Mouse (Mus musculus) myocyte (in vitro differentiated cells): Measurements from ENCODE around the gene Ksr2. TPM values are rescaled to one million over a fixed set of nuclear protein-coding genes. Genes with fewer than 3 reads are reported as not detected.

Experiments
- H3K27me3 ChIP-seq: one replicate; pipeline ENCODE4 v1.6.1; 2011; ENCODE audit not compliant: control insufficient read depth, insufficient read depth, insufficient read length
- H3K36me3 ChIP-seq: one replicate; pipeline ENCODE4 v1.6.1; 2011; ENCODE audit not compliant: control insufficient read depth, insufficient read depth
- H3K4me2 ChIP-seq: one replicate; pipeline ENCODE4 v1.6.1; 2011; ENCODE audit warnings: low read depth, control low read depth
- H3K4me3 ChIP-seq: one replicate; pipeline ENCODE4 v1.5.1; 2011; ENCODE audit warnings: mild to moderate bottlenecking, control low read depth, moderate library complexity
- H3K79me2 ChIP-seq: one replicate; pipeline ENCODE4 v1.6.1; 2011; ENCODE audit not compliant: control insufficient read depth, insufficient read depth
- H3ac ChIP-seq: one replicate; pipeline ENCODE4 v1.6.1; 2011; ENCODE audit not compliant: control insufficient read depth, insufficient read length
- CEBPB ChIP-seq: IDR thresholded peaks from 2 replicates; pipeline ENCODE4 v1.6.1; 2011; ENCODE audit warnings: mild to moderate bottlenecking, moderate library complexity; ENCODE audit not compliant: poor library complexity, insufficient read depth, severe bottlenecking
- E2F4 ChIP-seq: IDR thresholded peaks from one replicate; pipeline ENCODE4 v1.6.1; 2011; ENCODE audit warnings: mild to moderate bottlenecking, control low read depth, moderate library complexity; ENCODE audit not compliant: insufficient read depth
- MAX ChIP-seq: IDR thresholded peaks from one replicate; pipeline ENCODE4 v1.6.1; 2011; ENCODE audit warnings: low read depth, mild to moderate bottlenecking, control low read depth
- MYOD1 ChIP-seq, 3 experiments: IDR thresholded peaks; one replicate each; pipeline ENCODE4 v1.6.1; 2011; ENCODE audit warnings: control low read depth in 2 of 3, low read depth in 2 of 3, mild to moderate bottlenecking in 2 of 3, moderate library complexity in 1 of 3; ENCODE audit not compliant: insufficient read length in 2 of 3, control insufficient read depth in 1 of 3
- MYOG ChIP-seq, 3 experiments: IDR thresholded peaks; one replicate each; pipeline ENCODE4 v1.6.1; 2011; ENCODE audit warnings: control low read depth in 2 of 3, low read depth in 2 of 3, mild to moderate bottlenecking in 2 of 3; ENCODE audit not compliant: insufficient read length in 2 of 3, control insufficient read depth in 1 of 3, insufficient read depth in 1 of 3
- POLR2A ChIP-seq: IDR thresholded peaks from one replicate; pipeline ENCODE4 v1.6.1; 2011; ENCODE audit warnings: low read depth, mild to moderate bottlenecking, control low read depth, moderate library complexity; ENCODE audit not compliant: insufficient read length
- POLR2AphosphoS2 ChIP-seq: IDR thresholded peaks from one replicate; pipeline ENCODE4 v1.6.1; 2011; ENCODE audit warnings: low read depth, control low read depth; ENCODE audit not compliant: insufficient read length
- REST ChIP-seq: IDR thresholded peaks from one replicate; pipeline ENCODE4 v1.6.1; 2011; ENCODE audit warnings: mild to moderate bottlenecking, control low read depth, moderate library complexity; ENCODE audit not compliant: insufficient read depth, insufficient read length
- SRF ChIP-seq: IDR thresholded peaks from one replicate; pipeline ENCODE4 v1.6.1; 2011; ENCODE audit warnings: low read depth; ENCODE audit not compliant: control insufficient read depth, insufficient read length
- TCF12 ChIP-seq: IDR thresholded peaks from one replicate; pipeline ENCODE4 v1.6.1; 2011; ENCODE audit warnings: mild to moderate bottlenecking, control low read depth; ENCODE audit not compliant: poor library complexity, insufficient read depth, severe bottlenecking
- TCF3 ChIP-seq: IDR thresholded peaks from one replicate; pipeline ENCODE4 v1.6.1; 2011; ENCODE audit warnings: low read depth, control low read depth; ENCODE audit not compliant: insufficient read length
- USF1 ChIP-seq: IDR thresholded peaks from one replicate; pipeline ENCODE4 v1.6.1; 2011; ENCODE audit warnings: low read depth, mild to moderate bottlenecking, control low read depth, moderate library complexity
- polyA plus RNA-seq: library from polyadenylated mRNA; unstranded; fragments of >200 nt; fragmentation: generic; extraction: Trizol; gene quantifications from one replicate; pipeline ENCODE4 v1.2.1, GENCODE M21; 2012; ENCODE audit warnings: missing spikeins

Gene Ksr2
- polyA plus RNA-seq, result 0.02 TPM

DNA sequence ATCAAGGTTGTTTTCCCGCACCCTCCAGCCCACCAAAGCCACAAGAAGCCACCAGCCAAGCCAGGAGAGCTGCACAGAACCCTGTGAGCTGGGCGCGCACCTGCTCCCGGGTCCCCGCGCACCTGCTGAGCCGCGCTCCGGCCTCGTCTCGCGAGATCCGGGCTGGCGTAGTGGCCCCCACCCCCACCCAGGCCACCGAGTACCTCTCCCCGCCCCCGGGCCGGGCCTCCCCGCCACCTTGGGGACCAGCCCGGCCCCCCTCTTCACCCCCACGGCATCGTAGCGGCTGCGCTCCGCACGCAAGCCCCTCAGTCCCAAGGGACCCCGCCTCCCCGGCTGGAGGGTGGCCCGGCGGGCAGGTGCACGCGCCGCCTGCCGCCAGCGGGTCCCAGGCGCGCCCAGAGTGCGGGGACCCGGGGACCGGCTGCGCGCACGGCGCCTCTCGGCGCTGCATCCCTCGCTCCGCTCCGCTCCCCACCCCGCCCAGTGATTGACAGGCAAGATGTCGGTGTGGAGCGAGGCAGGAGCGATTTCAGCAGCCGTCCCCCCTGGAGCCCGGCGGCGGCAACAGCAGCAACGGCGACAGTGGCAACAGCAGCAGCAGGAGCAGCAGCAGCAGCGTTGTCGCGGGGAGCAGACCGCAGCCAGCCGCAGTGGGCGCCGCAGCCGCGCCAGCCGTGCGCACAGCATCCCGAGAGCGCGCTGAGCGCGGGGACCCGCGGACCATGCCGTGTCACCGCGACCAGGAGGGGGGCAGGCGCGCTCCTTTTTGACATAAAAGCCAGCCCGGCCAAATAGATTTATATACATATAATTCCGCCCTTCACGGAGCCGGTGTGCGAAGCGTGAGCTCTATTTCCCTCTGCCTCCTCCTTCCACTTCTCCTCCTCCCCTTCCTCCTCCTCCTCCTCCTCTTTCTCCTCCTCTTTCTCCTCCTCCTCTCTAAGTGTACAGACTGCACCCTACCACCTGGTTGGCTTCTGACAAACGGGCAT lies at the start of gene Ksr2:
Ksr2 (plus strand) TSS at position 494 of the 995 bp plus-strand sequence.
- H3ac ChIP-seq, result no peak within 1 kb of the TSS
- H3K4me2 ChIP-seq, result no peak within 1 kb of the TSS
- peaks cover 68% of the 10 kb centered on the region for H3K27me3 ChIP-seq
- no peaks in the 10 kb centered on the region for H3K36me3 ChIP-seq
- no peaks in the 10 kb centered on the region for H3K79me2 ChIP-seq
- TF ChIP-seq E2F4, result no peak
- no peak for TF ChIP-seq MYOG (IDR thresholded peaks at IDR 0.05; ENCODE audit: control insufficient read depth in 1 of 3, insufficient read depth in 1 of 3, insufficient read length in 2 of 3, low read depth in 2 of 3)
- TF ChIP-seq POLR2A, result no peak
- TF ChIP-seq MYOD1 (IDR thresholded peaks at IDR 0.05; ENCODE audit: control insufficient read depth in 1 of 3, insufficient read length in 2 of 3, low read depth in 2 of 3), result no peak
- TF ChIP-seq TCF3, result no peak
- no peak for TF ChIP-seq CEBPB
- TF ChIP-seq POLR2AphosphoS2, result no peak
- TF ChIP-seq SRF, result no peak
- no peak for TF ChIP-seq TCF12
- TF ChIP-seq MAX, result no peak
- no peak for TF ChIP-seq REST
- TF ChIP-seq USF1, result no peak
- H3K4me3 ChIP-seq, result no peak within 1 kb of the TSS

GRCm38 (mm10) chr5:117364821-117365220 lies 49.0 kb upstream of the Ksr2 start:
- TF ChIP-seq SRF, result no peak
- no peak for TF ChIP-seq REST
- no peak for TF ChIP-seq POLR2AphosphoS2
- Histone ChIP-seq H3K4me2 (no peak overlapping the region), H3K36me3 (peaks cover 39% of the 10 kb centered on the region), H3ac (no peak overlapping the region), H3K27me3 (no peaks in the 10 kb centered on the region), H3K4me3 (no peak overlapping the region), H3K79me2 (peaks cover 81% of the 10 kb centered on the region)

GRCm38 (mm10) chr5:117365904-117366561 lies 47.8 kb upstream of the Ksr2 start:
- TF ChIP-seq E2F4 (no peak), REST (no peak), POLR2A (no peak), MYOG (IDR thresholded peaks at IDR 0.05; ENCODE audit: control insufficient read depth in 1 of 3, insufficient read depth in 1 of 3, insufficient read length in 2 of 3, low read depth in 2 of 3) (no peak), MYOD1 (IDR thresholded peaks at IDR 0.05; ENCODE audit: control insufficient read depth in 1 of 3, insufficient read length in 2 of 3, low read depth in 2 of 3) (no peak), TCF12 (no peak), USF1 (no peak), SRF (no peak), TCF3 (no peak)
- Histone ChIP-seq H3K27me3 (no peaks in the 10 kb centered on the region), H3K4me2 (no peak overlapping the region), H3K79me2 (peaks cover 75% of the 10 kb centered on the region), H3K36me3 (peaks cover 42% of the 10 kb centered on the region), H3ac (no peak overlapping the region), H3K4me3 (no peak overlapping the region)

GRCm38 (mm10) chr5:117367206-117367605 lies 46.6 kb upstream of the Ksr2 start:
- Histone ChIP-seq H3ac (no peak overlapping the region), H3K79me2 (peaks cover 63% of the 10 kb centered on the region), H3K4me2 (no peak overlapping the region), H3K36me3 (peaks cover 49% of the 10 kb centered on the region), H3K27me3 (no peaks in the 10 kb centered on the region), H3K4me3 (no peak overlapping the region)
- TF ChIP-seq MYOD1 (IDR thresholded peaks at IDR 0.05; ENCODE audit: control insufficient read depth in 1 of 3, insufficient read length in 2 of 3, low read depth in 2 of 3) (no peak), SRF (no peak), MYOG (IDR thresholded peaks at IDR 0.05; ENCODE audit: control insufficient read depth in 1 of 3, insufficient read depth in 1 of 3, insufficient read length in 2 of 3, low read depth in 2 of 3) (no peak), POLR2AphosphoS2 (no peak), TCF12 (no peak), TCF3 (no peak), MAX (no peak), E2F4 (no peak), REST (no peak), CEBPB (no peak)

GRCm38 (mm10) chr5:117370592-117370991 lies 43.2 kb upstream of the Ksr2 start:
- peaks cover 55% of the 10 kb centered on the region for H3K36me3 ChIP-seq
- no peak overlapping the region for H3ac ChIP-seq
- TF ChIP-seq USF1, result no peak
- no peaks in the 10 kb centered on the region for H3K27me3 ChIP-seq
- no peak overlapping the region for H3K4me2 ChIP-seq
- H3K4me3 ChIP-seq, result no peak overlapping the region
- H3K79me2 ChIP-seq, result peaks cover 34% of the 10 kb centered on the region
